Mouse (Mus musculus) small intestine, adult 2 months (tissue): ENCODE measurements around the gene Aen.

ENCODE experiments used
- CTCF ChIP-seq: fragments of 200-500 bp; IDR thresholded peaks from 2 replicates; pipeline ENCODE4 v1.5.1; 2012; ENCODE audit warnings: low read depth, mild to moderate bottlenecking, control low read depth, inconsistent platforms, low read length, moderate library complexity, mixed read lengths; ENCODE audit not compliant: insufficient replicate concordance, insufficient read length; ENCODE audit errors: extremely low read depth
- POLR2A ChIP-seq: fragments of 200-500 bp; IDR thresholded peaks from 2 replicates; pipeline ENCODE4 v1.6.1; 2012; ENCODE audit warnings: low read depth, mild to moderate bottlenecking, control low read depth, inconsistent platforms, low read length, moderate library complexity

- TF ChIP-seq CTCF (no peak), POLR2A (no peak)
These were observed 26.9 kb upstream of the Aen start for GRCm38 (mm10) chr7:78868731-78869130.
